Mouse (Mus musculus) brain, adult 2 months (tissue): ENCODE results near the gene Cnot3.
"Not testable (repeated sequence)": the region's sequence is repeated elsewhere in the genome, so short reads cannot be mapped to it uniquely, and the experiment has no call there.

Experiments
- DNase-seq: peaks from one replicate; pipeline ENCODE4 v3.0.0; 2011; ENCODE audit warnings: low read depth, low spot score

Gene Cnot3

GRCm38 (mm10) chr7:3646641-3647040 is 1.6 kb downstream of the Cnot3 start:
- DNase-seq = no peak

GRCm38 (mm10) chr7:3656966-3657365 is 11.9 kb downstream of the Cnot3 start:
- peak; percentile 59 for DNase-seq

- DNase-seq = no peak
Observed at GRCm38 (mm10) chr7:3658578-3658977, 13.5 kb downstream of the Cnot3 start.

- no peak for DNase-seq
Observed at GRCm38 (mm10) chr7:3664524-3665214, 19.6 kb downstream of the Cnot3 start.

- peak; percentile 100 for DNase-seq
Observed at GRCm38 (mm10) chr7:3665215-3666114, 20.4 kb downstream of the Cnot3 start, which contains the start of gene Leng1. TSS of gene Leng1 (minus strand) at chr7:3665840.

GRCm38 (mm10) chr7:3666921-3667391 is 21.9 kb downstream of the Cnot3 start:
- DNase-seq = no peak

- DNase-seq = peak; percentile 90
Observed at GRCm38 (mm10) chr7:3674507-3675227, 29.6 kb downstream of the Cnot3 start.

GRCm38 (mm10) chr7:3675228-3675548 is 30.1 kb downstream of the Cnot3 start:
- no peak for DNase-seq

GRCm38 (mm10) chr7:3676371-3676770 is 31.3 kb downstream of the Cnot3 start:
- no peak for DNase-seq

- no peak for DNase-seq
Observed at GRCm38 (mm10) chr7:3677342-3677741, 32.3 kb downstream of the Cnot3 start, which contains the start of gene Tmc4. TSS of gene Tmc4 (minus strand) at chr7:3677553.

- DNase-seq = peak; percentile 69
Observed at GRCm38 (mm10) chr7:3683908-3684550, 39.0 kb downstream of the Cnot3 start.

GRCm38 (mm10) chr7:3684698-3685097 is 39.6 kb downstream of the Cnot3 start:
- no peak for DNase-seq

GRCm38 (mm10) chr7:3685400-3686187 is 40.5 kb downstream of the Cnot3 start:
- DNase-seq = no peak

- no peak for DNase-seq
Observed at GRCm38 (mm10) chr7:3691919-3692318, 46.9 kb downstream of the Cnot3 start.

GRCm38 (mm10) chr7:3692382-3692986 is 47.4 kb downstream of the Cnot3 start, which contains the start of gene Tsen34:
TSS of gene Tsen34 (plus strand) at chr7:3692863.
- no peak for DNase-seq

- DNase-seq = peak; percentile 99
Observed at GRCm38 (mm10) chr7:3692987-3693808, 48.1 kb downstream of the Cnot3 start, which contains the start of gene Mboat7. TSS of gene Mboat7 (minus strand) at chr7:3693523.

- DNase-seq = no peak
Observed at GRCm38 (mm10) chr7:3693809-3694075, 48.7 kb downstream of the Cnot3 start.

- peak; percentile 84 for DNase-seq
Observed at GRCm38 (mm10) chr7:3694076-3694948, 49.2 kb downstream of the Cnot3 start.

- DNase-seq = not testable (repeated sequence)
Observed at GRCm38 (mm10) chr7:3694949-3695305, 49.9 kb downstream of the Cnot3 start.
